Mouse (Mus musculus): ENCODE measurements at regions not wholly inside any gene's neighbourhood (a gene's known extent, or its start where the extent isn't known, plus 50 kb on each side); places are given as distances from the start of the nearest gene placed in this dataset.

GRCm38 (mm10) chr10:17650997-17651750, 71.8 kb upstream of the Cited2 start:
- TF ChIP-seq POLR2A (IDR thresholded peaks at IDR 0.05; ENCODE audit: low read depth, low read length) = no peak
- no peak for TF ChIP-seq CTCF (conservative IDR thresholded peaks at IDR 0.05; ENCODE audit: insufficient read depth, insufficient read length, low read depth, low read length)

Data from kidney, adult 2 months (tissue).